12 mouse cellular contexts compared by ENCODE assay signal in the genomic region with DNA sequence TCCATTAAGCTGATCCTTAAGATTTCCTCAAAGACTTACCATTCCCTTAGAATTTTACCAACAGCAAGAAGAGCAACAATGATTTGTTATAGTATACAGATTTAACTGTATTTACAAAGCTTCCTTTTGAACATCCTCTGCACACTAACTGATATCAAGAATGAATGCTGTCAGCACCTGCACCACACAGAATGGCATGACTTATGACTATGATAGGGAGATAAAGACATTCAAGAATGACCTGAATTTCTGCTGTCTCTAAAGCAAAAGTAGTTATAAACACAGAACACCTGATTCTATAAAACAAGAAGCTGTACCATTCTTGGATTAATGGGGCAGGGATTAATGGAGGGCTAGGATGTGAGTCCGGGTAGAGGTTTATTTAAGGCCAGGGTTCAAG. TPM values are rescaled to one million over a fixed set of nuclear protein-coding genes. Genes with fewer than 3 reads are reported as not detected.
A peak's percentile ranks its signal among the peaks of the same experiment; 100 is the strongest.
DNase-seq lines count a peak whose midpoint lies in the region; ATAC-seq and TF ChIP-seq lines count a peak whose summit lies in the region.
"Had no signal": no experiment of that assay in that cellular context is flagged by ENCODE, and none has a peak within 500 bp of the region (broad histone marks: within the 10 kb centered on the region; RNA-seq: fewer than 3 reads in every experiment).

No protein-coding gene starts in this region.

- no peaks in the 10 kb centered on the region for H3K9me3 ChIP-seq in hindbrain, embryonic 13.5 days
- H3K9me3 ChIP-seq in hindbrain, embryonic 11.5 days (ENCODE audit: control insufficient read depth, low read length) = no peaks in the 10 kb centered on the region
- no peaks in the 10 kb centered on the region for H3K9me3 ChIP-seq in stomach, postnatal 0 days (ENCODE audit: control insufficient read depth, low read length)
- H3K9me3 ChIP-seq: embryonic facial prominence, embryonic 10.5 days; midbrain, embryonic 10.5 days had no signal

- no peak overlapping the region for H3K9ac ChIP-seq in hindbrain, embryonic 13.5 days
- H3K9ac ChIP-seq in hindbrain, embryonic 11.5 days (ENCODE audit: low read depth, low read length) = no peak overlapping the region
- H3K9ac ChIP-seq in stomach, postnatal 0 days (ENCODE audit: low read length) = no peak overlapping the region

- 58% methylated on average over 1 of the region's 1 CpGs for WGBS in hindbrain, embryonic 13.5 days
- 92% methylated on average over 1 of the region's 1 CpGs for WGBS in hindbrain, embryonic 11.5 days
- WGBS in stomach, postnatal 0 days = 18% methylated on average over 1 of the region's 1 CpGs

- no peaks in the 10 kb centered on the region for H3K36me3 ChIP-seq in hindbrain, embryonic 13.5 days
- H3K36me3 ChIP-seq in hindbrain, embryonic 11.5 days (ENCODE audit: control insufficient read depth, insufficient read depth, low read length) = no peaks in the 10 kb centered on the region
- H3K36me3 ChIP-seq in stomach, postnatal 0 days (ENCODE audit: control insufficient read depth, insufficient read depth, low read length) = no peaks in the 10 kb centered on the region

- DNase-seq in hindbrain, embryonic 11.5 days (ENCODE audit: low spot score) = no peak
- DNase-seq in retina, postnatal 1 day = peak; percentile 12
- DNase-seq in retina, embryonic 14.5 days (ENCODE audit: low spot score) = no peak
- DNase-seq in brain, embryonic 14.5 days (ENCODE audit: low read depth) = peak; percentile 7
- DNase-seq in thymus, postnatal 14 days = peak; percentile 40
- DNase-seq in stomach, postnatal 0 days (ENCODE audit: low spot score) = no peak
- DNase-seq: right cerebral cortex, postnatal 14 days had no signal

- peak overlapping the region; percentile 66; the same call in 1 of the 2 replicates for H3K27ac ChIP-seq in hindbrain, embryonic 13.5 days
- H3K27ac ChIP-seq in hindbrain, embryonic 11.5 days (ENCODE audit: low read depth, low read length) = no peak overlapping the region
- H3K27ac ChIP-seq in stomach, postnatal 0 days (replicated peaks) = no peak overlapping the region
- H3K27ac ChIP-seq: embryonic facial prominence, embryonic 10.5 days; heart, adult 2 months; midbrain, embryonic 10.5 days had no signal

- no peak for TF ChIP-seq POLR2A in brain, embryonic 14.5 days (IDR thresholded peaks at IDR 0.05; ENCODE audit: borderline replicate concordance, extremely low read depth, insufficient read depth, insufficient read length, poor library complexity, severe bottlenecking)

- no peak for TF ChIP-seq EP300 in stomach, postnatal 0 days (optimal IDR thresholded peaks at IDR 0.05)

- H3K27me3 ChIP-seq in hindbrain, embryonic 13.5 days = no peaks in the 10 kb centered on the region
- H3K27me3 ChIP-seq in hindbrain, embryonic 11.5 days (ENCODE audit: control insufficient read depth, insufficient read depth, low read length) = no peaks in the 10 kb centered on the region
- H3K27me3 ChIP-seq in stomach, postnatal 0 days (ENCODE audit: control insufficient read depth, insufficient read depth, low read length) = no peaks in the 10 kb centered on the region

- no peak overlapping the region for H3K4me2 ChIP-seq in hindbrain, embryonic 13.5 days
- H3K4me2 ChIP-seq in hindbrain, embryonic 11.5 days (replicated peaks; ENCODE audit: low read depth, low read length) = no peak overlapping the region
- H3K4me2 ChIP-seq in stomach, postnatal 0 days (replicated peaks; ENCODE audit: low read depth) = no peak overlapping the region

- no peak for TF ChIP-seq CTCF in brain, embryonic 14.5 days (IDR thresholded peaks at IDR 0.05; ENCODE audit: borderline replicate concordance, extremely low read depth, insufficient read depth, insufficient read length)
- no peak for TF ChIP-seq CTCF in stomach, postnatal 0 days (IDR thresholded peaks at IDR 0.05; ENCODE audit: low read depth)

- H3K4me3 ChIP-seq in hindbrain, embryonic 13.5 days = no peak overlapping the region
- no peak overlapping the region for H3K4me3 ChIP-seq in hindbrain, embryonic 11.5 days (ENCODE audit: low read depth, low read length)
- no peak overlapping the region for H3K4me3 ChIP-seq in stomach, postnatal 0 days (ENCODE audit: low read depth, low read length)
- H3K4me3 ChIP-seq: embryonic facial prominence, embryonic 10.5 days; heart, adult 2 months; midbrain, embryonic 10.5 days had no signal

- ATAC-seq in hindbrain, embryonic 13.5 days (ENCODE audit: low FRiP score) = no peak
- no peak for ATAC-seq in hindbrain, embryonic 11.5 days (ENCODE audit: low FRiP score)
- no peak for ATAC-seq in stomach, postnatal 0 days (ENCODE audit: low FRiP score, low TSS enrichment)
- ATAC-seq: lung, postnatal 0 days had no signal

- H3K4me1 ChIP-seq in hindbrain, embryonic 13.5 days (replicated peaks) = peaks cover 15% of the 10 kb centered on the region
- H3K4me1 ChIP-seq in hindbrain, embryonic 11.5 days (replicated peaks; ENCODE audit: control insufficient read depth, insufficient read depth, low read length) = no peaks in the 10 kb centered on the region
- H3K4me1 ChIP-seq in stomach, postnatal 0 days (replicated peaks; ENCODE audit: control insufficient read depth, insufficient read depth) = no peaks in the 10 kb centered on the region
- H3K4me1 ChIP-seq: embryonic facial prominence, embryonic 10.5 days; midbrain, embryonic 10.5 days had no signal

RNA-seq across cellular contexts. Expression of a gene that starts 32.2 kb away (rescaled TPM):
- 89.8 and 94.3 TPM in 2 replicates for polyA plus RNA-seq in hindbrain, embryonic 13.5 days (2015; fragmentation: Nextera tagmentation; extraction: Ambion mirVana)
- polyA plus RNA-seq in hindbrain, embryonic 11.5 days (2014; fragmentation: Nextera tagmentation; extraction: Ambion mirVana) = 101 and 117 TPM in 2 replicates
- 63.7 and 68.7 TPM in 2 replicates for polyA plus RNA-seq in brain, embryonic 14.5 days (2012; rRNA removed)
- polyA plus RNA-seq in stomach, postnatal 0 days (2015; fragmentation: Nextera tagmentation; extraction: Ambion mirVana) = 42.2 and 49.2 TPM in 2 replicates

RNA-seq across cellular contexts. Expression of a gene that starts 46.3 kb away (rescaled TPM):
- polyA plus RNA-seq in hindbrain, embryonic 13.5 days (2015; fragmentation: Nextera tagmentation; extraction: Ambion mirVana) = 2.0 and 2.2 TPM in 2 replicates
- 2.0 and 2.7 TPM in 2 replicates for polyA plus RNA-seq in hindbrain, embryonic 11.5 days (2014; fragmentation: Nextera tagmentation; extraction: Ambion mirVana)
- 1.7 and 2.2 TPM in 2 replicates for polyA plus RNA-seq in brain, embryonic 14.5 days (2012; rRNA removed)
- 30.8 and 33.8 TPM in 2 replicates for polyA plus RNA-seq in stomach, postnatal 0 days (2015; fragmentation: Nextera tagmentation; extraction: Ambion mirVana)

Comparison
In these comparisons a context has a peak if more than half of its experiments do, and no peak if none do; other contexts are left out.
1. DNase-seq: peak in retina, postnatal 1 day (single experiment), brain, embryonic 14.5 days (single experiment) and thymus, postnatal 14 days (single experiment); none in hindbrain, embryonic 11.5 days (single experiment), retina, embryonic 14.5 days (single experiment) and stomach, postnatal 0 days (single experiment).